ENCODE assay signal across 26 mouse cellular contexts in genomic region chr11:78123782-78124181, GRCm38 (mm10). TPM values are rescaled to one million over a fixed set of nuclear protein-coding genes. Genes with fewer than 3 reads are reported as not detected.
DNase-seq lines count a peak whose midpoint lies in the region; ATAC-seq and TF ChIP-seq lines count a peak whose summit lies in the region.
"Had no signal": no experiment of that assay in that cellular context is flagged by ENCODE, and none has a peak within 500 bp of the region (broad histone marks: within the 10 kb centered on the region; RNA-seq: fewer than 3 reads in every experiment).

No protein-coding gene starts in this region.

- H3K36me3 ChIP-seq in ES-Bruce4 (ENCODE audit: control insufficient read depth, insufficient read depth, low read length, poor library complexity, severe bottlenecking): no peaks in the 10 kb centered on the region
- no peaks in the 10 kb centered on the region for H3K36me3 ChIP-seq in liver, embryonic 15.5 days (replicated peaks)
- H3K36me3 ChIP-seq in forebrain, postnatal 0 days (ENCODE audit: insufficient read depth): no peaks in the 10 kb centered on the region
- H3K36me3 ChIP-seq: embryonic facial prominence, embryonic 12.5 days; embryonic facial prominence, embryonic 15.5 days; heart, embryonic 12.5 days; heart, embryonic 15.5 days; hindbrain, embryonic 13.5 days had no signal

- no peak for TF ChIP-seq EP300 in ES-Bruce4 (IDR thresholded peaks at IDR 0.05; ENCODE audit: insufficient read depth, low read depth, low read length)

- peak overlapping the region; percentile 13; the same call in 1 of the 2 replicates for H3K27ac ChIP-seq in ES-Bruce4 (ENCODE audit: insufficient read depth, low read length)
- peak overlapping the region; percentile 31 for H3K27ac ChIP-seq in liver, embryonic 15.5 days (replicated peaks)
- no peak overlapping the region for H3K27ac ChIP-seq in forebrain, postnatal 0 days (ENCODE audit: low read depth, low read length)
- H3K27ac ChIP-seq: embryonic facial prominence, embryonic 12.5 days; embryonic facial prominence, embryonic 15.5 days; heart, embryonic 15.5 days; hindbrain, embryonic 10.5 days; hindbrain, embryonic 13.5 days had no signal

- H3K4me2 ChIP-seq in liver, embryonic 15.5 days: no peak overlapping the region
- no peak overlapping the region for H3K4me2 ChIP-seq in forebrain, postnatal 0 days (ENCODE audit: low read depth)
- H3K4me2 ChIP-seq: embryonic facial prominence, embryonic 12.5 days; embryonic facial prominence, embryonic 15.5 days; heart, embryonic 12.5 days; heart, embryonic 15.5 days; hindbrain, embryonic 13.5 days had no signal

- no peaks in the 10 kb centered on the region for H3K27me3 ChIP-seq in ES-Bruce4 (ENCODE audit: control insufficient read depth, insufficient read depth, low read length, poor library complexity, severe bottlenecking)
- H3K27me3 ChIP-seq in liver, embryonic 15.5 days: no peaks in the 10 kb centered on the region
- no peaks in the 10 kb centered on the region for H3K27me3 ChIP-seq in forebrain, postnatal 0 days (ENCODE audit: insufficient read depth, low read length)
- H3K27me3 ChIP-seq: embryonic facial prominence, embryonic 12.5 days; embryonic facial prominence, embryonic 15.5 days; heart, embryonic 12.5 days; heart, embryonic 15.5 days; hindbrain, embryonic 13.5 days had no signal

- H3K9ac ChIP-seq in ES-Bruce4 (ENCODE audit: low read depth, poor library complexity, severe bottlenecking): no peak overlapping the region
- no peak overlapping the region for H3K9ac ChIP-seq in liver, embryonic 15.5 days
- H3K9ac ChIP-seq in forebrain, postnatal 0 days: no peak overlapping the region
- H3K9ac ChIP-seq: embryonic facial prominence, embryonic 12.5 days; embryonic facial prominence, embryonic 15.5 days; heart, embryonic 12.5 days; heart, embryonic 15.5 days; hindbrain, embryonic 13.5 days had no signal

- TF ChIP-seq CTCF in ES-Bruce4 (IDR thresholded peaks at IDR 0.05; ENCODE audit: low read depth, low read length): no peak
- TF ChIP-seq CTCF in forebrain, postnatal 0 days (IDR thresholded peaks at IDR 0.05; ENCODE audit: low read depth): no peak

- DNase-seq in 416B (ENCODE audit: low read depth) (peak; percentile 32), R1 (ENCODE audit: low read depth, low spot score) (peak; percentile 61)
- DNase-seq in forebrain, postnatal 0 days: no peak
- no peak for DNase-seq in adrenal gland, postnatal 25 days
- no peak for DNase-seq in kidney, postnatal 4 days
- DNase-seq: adrenal gland, adult 8-10 months; adrenal gland, postnatal 36 days; cerebellum, adult 18-20 months; cerebellum, adult 9-10 months; cerebellum, postnatal 14 days; gastrocnemius, postnatal 25 days; heart, adult 18-20 months; heart, postnatal 10 days; heart, postnatal 36 days had no signal

- TF ChIP-seq POLR2A in ES-Bruce4 (IDR thresholded peaks at IDR 0.05; ENCODE audit: insufficient read depth, low read length): no peak

- no peaks in the 10 kb centered on the region for H3K4me1 ChIP-seq in ES-Bruce4 (ENCODE audit: control insufficient read depth, insufficient read depth, low read length)
- H3K4me1 ChIP-seq in liver, embryonic 15.5 days (replicated peaks): peaks cover 79% of the 10 kb centered on the region
- 0 out of 2 replicates have a peak, but pooled peaks cover 2% of the 10 kb centered on the region for H3K4me1 ChIP-seq in forebrain, postnatal 0 days (ENCODE audit: insufficient read depth)

- no peak overlapping the region for H3K4me3 ChIP-seq in ES-Bruce4 (ENCODE audit: low read depth, low read length)
- H3K4me3 ChIP-seq in liver, embryonic 15.5 days (replicated peaks): no peak overlapping the region
- no peak overlapping the region for H3K4me3 ChIP-seq in forebrain, postnatal 0 days (ENCODE audit: low read depth, low read length)
- H3K4me3 ChIP-seq: embryonic facial prominence, embryonic 12.5 days; embryonic facial prominence, embryonic 15.5 days; heart, embryonic 12.5 days; heart, embryonic 15.5 days; hindbrain, embryonic 10.5 days; hindbrain, embryonic 13.5 days had no signal

- H3K9me3 ChIP-seq in ES-Bruce4 (replicated peaks; ENCODE audit: control insufficient read depth, insufficient read depth, low read length, poor library complexity, severe bottlenecking): no peaks in the 10 kb centered on the region
- H3K9me3 ChIP-seq in liver, embryonic 15.5 days (replicated peaks): no peaks in the 10 kb centered on the region
- H3K9me3 ChIP-seq in forebrain, postnatal 0 days (ENCODE audit: low read length): no peaks in the 10 kb centered on the region
- H3K9me3 ChIP-seq: embryonic facial prominence, embryonic 12.5 days; embryonic facial prominence, embryonic 15.5 days; heart, embryonic 12.5 days; heart, embryonic 15.5 days; hindbrain, embryonic 10.5 days; hindbrain, embryonic 13.5 days had no signal

- ATAC-seq in liver, embryonic 15.5 days (ENCODE audit: insufficient read depth): no peak
- ATAC-seq in forebrain, postnatal 0 days: no peak
- ATAC-seq in megakaryocyte progenitor cell, adult 5-6 weeks (replicated peaks; ENCODE audit: poor library complexity): no peak
- ATAC-seq: activated CD4-positive, CD25-positive, alpha-beta regulatory T cell, adult 4 months; forebrain, embryonic 14.5 days; hindbrain, embryonic 16.5 days had no signal

RNA-seq across cellular contexts. Expression of gene Fam222b, which starts 29.3 kb away (rescaled TPM):
- 17.5 and 18.1 TPM in 2 replicates for polyA plus RNA-seq in ES-Bruce4 (2011; ENCODE audit: insufficient read depth, insufficient read length, low read depth, missing spikeins)
- 4.2 and 4.3 TPM in 2 replicates for polyA plus RNA-seq in liver, embryonic 15.5 days (2015; fragmentation: Nextera tagmentation; extraction: Ambion mirVana)
- total RNA-seq in forebrain, postnatal 0 days (2014; rRNA removed): 17.4 and 24.6 TPM in 2 replicates
- polyA plus RNA-seq in forebrain, postnatal 0 days (2015; fragmentation: Nextera tagmentation; extraction: Ambion mirVana): 21.9 and 24.0 TPM in 2 replicates
- total RNA-seq in adrenal gland, postnatal 25 days (2021): 23.3 and 23.9 TPM in 2 replicates
- total RNA-seq in megakaryocyte progenitor cell, adult 5-6 weeks (2015): 20.3 and 20.6 TPM in 2 replicates
- 5.7 and 6.0 TPM in 2 replicates for total RNA-seq in megakaryocyte progenitor cell, adult 5-6 weeks (2017)

RNA-seq across cellular contexts. Expression of gene Traf4, which starts 41.6 kb away (rescaled TPM):
- 87.4 and 99.3 TPM in 2 replicates for polyA plus RNA-seq in ES-Bruce4 (2011; ENCODE audit: insufficient read depth, insufficient read length, low read depth, missing spikeins)
- 27.5 and 32.4 TPM in 2 replicates for polyA plus RNA-seq in liver, embryonic 15.5 days (2015; fragmentation: Nextera tagmentation; extraction: Ambion mirVana)
- 99.0 and 107 TPM in 2 replicates for total RNA-seq in forebrain, postnatal 0 days (2014; rRNA removed)
- 104 and 131 TPM in 2 replicates for polyA plus RNA-seq in forebrain, postnatal 0 days (2015; fragmentation: Nextera tagmentation; extraction: Ambion mirVana)
- 35.6 and 42.3 TPM in 2 replicates for total RNA-seq in adrenal gland, postnatal 25 days (2021)
- total RNA-seq in megakaryocyte progenitor cell, adult 5-6 weeks (2015): 4.7 TPM in 2 replicates
- 2.5 and 3.2 TPM in 2 replicates for total RNA-seq in megakaryocyte progenitor cell, adult 5-6 weeks (2017)

RNA-seq across cellular contexts. Expression of gene Eral1, which starts 43.6 kb away (rescaled TPM):
- polyA plus RNA-seq in ES-Bruce4 (2011; ENCODE audit: insufficient read depth, insufficient read length, low read depth, missing spikeins): 24.0 and 25.1 TPM in 2 replicates
- polyA plus RNA-seq in liver, embryonic 15.5 days (2015; fragmentation: Nextera tagmentation; extraction: Ambion mirVana): 13.8 and 13.9 TPM in 2 replicates
- total RNA-seq in forebrain, postnatal 0 days (2014; rRNA removed): 27.4 and 30.3 TPM in 2 replicates
- 25.5 and 26.7 TPM in 2 replicates for polyA plus RNA-seq in forebrain, postnatal 0 days (2015; fragmentation: Nextera tagmentation; extraction: Ambion mirVana)
- 33.6 and 36.0 TPM in 2 replicates for total RNA-seq in adrenal gland, postnatal 25 days (2021)
- total RNA-seq in megakaryocyte progenitor cell, adult 5-6 weeks (2015): 22.3 and 23.8 TPM in 2 replicates
- 25.0 and 26.2 TPM in 2 replicates for total RNA-seq in megakaryocyte progenitor cell, adult 5-6 weeks (2017)

RNA-seq across cellular contexts. Expression of gene Nek8, which starts 52.7 kb away (rescaled TPM):
- polyA plus RNA-seq in ES-Bruce4 (2011; ENCODE audit: insufficient read depth, insufficient read length, low read depth, missing spikeins): 18.1 and 20.0 TPM in 2 replicates
- polyA plus RNA-seq in liver, embryonic 15.5 days (2015; fragmentation: Nextera tagmentation; extraction: Ambion mirVana): 8.1 and 11.4 TPM in 2 replicates
- total RNA-seq in forebrain, postnatal 0 days (2014; rRNA removed): 4.7 and 6.1 TPM in 2 replicates
- polyA plus RNA-seq in forebrain, postnatal 0 days (2015; fragmentation: Nextera tagmentation; extraction: Ambion mirVana): 5.5 and 5.7 TPM in 2 replicates
- total RNA-seq in adrenal gland, postnatal 25 days (2021): 15.7 and 17.6 TPM in 2 replicates
- 4.4 and 7.8 TPM in 2 replicates for total RNA-seq in megakaryocyte progenitor cell, adult 5-6 weeks (2015)
- 3.4 and 6.0 TPM in 2 replicates for total RNA-seq in megakaryocyte progenitor cell, adult 5-6 weeks (2017)

RNA-seq across cellular contexts. Expression of gene Tlcd1, which starts 52.7 kb away (rescaled TPM):
- 12.2 and 13.2 TPM in 2 replicates for polyA plus RNA-seq in ES-Bruce4 (2011; ENCODE audit: insufficient read depth, insufficient read length, low read depth, missing spikeins)
- polyA plus RNA-seq in liver, embryonic 15.5 days (2015; fragmentation: Nextera tagmentation; extraction: Ambion mirVana): 43.3 and 44.5 TPM in 2 replicates
- 15.3 and 22.0 TPM in 2 replicates for total RNA-seq in forebrain, postnatal 0 days (2014; rRNA removed)
- polyA plus RNA-seq in forebrain, postnatal 0 days (2015; fragmentation: Nextera tagmentation; extraction: Ambion mirVana): 13.9 and 19.0 TPM in 2 replicates
- 73.0 and 107 TPM in 2 replicates for total RNA-seq in adrenal gland, postnatal 25 days (2021)
- total RNA-seq in megakaryocyte progenitor cell, adult 5-6 weeks (2015): 4.0 and 6.3 TPM in 2 replicates
- 3.5 TPM in 2 replicates for total RNA-seq in megakaryocyte progenitor cell, adult 5-6 weeks (2017)

Comparison
In these comparisons a context has a peak if more than half of its experiments do, and no peak if none do; other contexts are left out.
1. DNase-seq: peak in 416B (single experiment) and R1 (single experiment); none in forebrain, postnatal 0 days (single experiment), adrenal gland, postnatal 25 days (single experiment) and kidney, postnatal 4 days (0 of 2).